Mouse (Mus musculus) embryonic facial prominence, embryonic 13.5 days (tissue): ENCODE data around the gene Zfp628. TPM values are rescaled to one million over a fixed set of nuclear protein-coding genes. Genes with fewer than 3 reads are reported as not detected.
A peak's percentile ranks its signal among the peaks of the same experiment; 100 is the strongest.
"Not testable (repeated sequence)": the region's sequence is repeated elsewhere in the genome, so short reads cannot be mapped to it uniquely, and the experiment has no call there.

ENCODE experiments used
- ATAC-seq: fragments of 200-750 bp; cut with Nextera tagmentation; 2 replicates; pipeline ENCODE4 v1.8.0; 2017; ENCODE audit warnings: low read depth; ENCODE audit not compliant: insufficient number of reproducible peaks, insufficient read depth, low FRiP score, low TSS enrichment
- H3K27ac ChIP-seq: fragments of 300-500 bp; sonication (generic); 2 replicates; pipeline ENCODE4 v1.5.1; 2015; ENCODE audit warnings: moderate library complexity, mild to moderate bottlenecking, inconsistent platforms
- H3K27me3 ChIP-seq: fragments of 300-500 bp; sonication (generic); 2 replicates; pipeline ENCODE4 v1.6.1; 2015; ENCODE audit warnings: mild to moderate bottlenecking, inconsistent platforms
- H3K36me3 ChIP-seq: fragments of 300-500 bp; sonication (generic); 2 replicates; pipeline ENCODE4 v1.6.1; 2015; ENCODE audit warnings: mild to moderate bottlenecking, inconsistent platforms
- H3K4me1 ChIP-seq: fragments of 300-500 bp; sonication (generic); 2 replicates; pipeline ENCODE4 v1.6.1; 2015; ENCODE audit warnings: inconsistent platforms
- H3K4me2 ChIP-seq: fragments of 300-500 bp; sonication (generic); 2 replicates; pipeline ENCODE4 v1.6.1; 2015; ENCODE audit warnings: moderate library complexity, mild to moderate bottlenecking, inconsistent platforms
- H3K4me3 ChIP-seq: fragments of 300-500 bp; sonication (generic); 2 replicates; pipeline ENCODE4 v1.5.1; 2015; ENCODE audit warnings: mild to moderate bottlenecking, inconsistent platforms
- H3K9ac ChIP-seq: fragments of 300-500 bp; sonication (generic); 2 replicates; pipeline ENCODE4 v1.6.1; 2015; ENCODE audit warnings: mild to moderate bottlenecking, inconsistent platforms
- H3K9me3 ChIP-seq: fragments of 300-500 bp; sonication (generic); 2 replicates; pipeline ENCODE4 v1.6.1; 2016; ENCODE audit warnings: inconsistent platforms
- WGBS: fragments of 180-500 bp; shearing (Covaris S2); methylation state at CpG from one replicate; pipeline ENCODE4 v1.1.7; 2015; ENCODE audit warnings: mixed read lengths; 5-methylcytosine and 5-hydroxymethylcytosine counted together
- polyA plus RNA-seq: library from polyadenylated mRNA; unstranded; fragments of >200 nt; fragmentation: Nextera tagmentation; extraction: Ambion mirVana; gene quantifications from 2 replicates; pipeline ENCODE4 v1.2.1, GENCODE M21; 2015

Gene Zfp628
- 4.3 and 4.8 TPM in 2 replicates for polyA plus RNA-seq

- WGBS: under 1% methylated on average over 56 of the region's 56 CpGs
- peak; percentile 82 for ATAC-seq
- H3K36me3 ChIP-seq: peaks cover 30% of the 10 kb centered on the region
These were observed at the start of gene Zfp628 for GRCm38 (mm10) chr7:4915007-4915665. TSS of gene Zfp628 (plus strand) at chr7:4915217.

GRCm38 (mm10) chr7:4865579-4866493 is 49.2 kb upstream of the Zfp628 start:
- peak overlapping the region; percentile 61 for H3K4me3 ChIP-seq
- H3K9me3 ChIP-seq: no peaks in the 10 kb centered on the region
- no peaks in the 10 kb centered on the region for H3K27me3 ChIP-seq
- 4% methylated on average over 40 of the region's 40 CpGs for WGBS
- peaks cover 22% of the 10 kb centered on the region for H3K4me1 ChIP-seq
- H3K27ac ChIP-seq: peak overlapping the region; percentile 69
- peak overlapping the region; percentile 67 for H3K4me2 ChIP-seq
- H3K36me3 ChIP-seq: no peaks in the 10 kb centered on the region
- peak overlapping the region; percentile 81 for H3K9ac ChIP-seq
- peak; percentile 100 for ATAC-seq

More at GRCm38 (mm10) chr7:4915007-4915665, at the start of gene Zfp628:
- peak within 1 kb of the TSS; percentile 99 for H3K27ac ChIP-seq
- peak within 1 kb of the TSS; percentile 68 for H3K4me2 ChIP-seq
- H3K27me3 ChIP-seq: no peaks in the 10 kb centered on the region
- H3K9ac ChIP-seq: peak within 1 kb of the TSS; percentile 87
- peak within 1 kb of the TSS; percentile 63 for H3K4me3 ChIP-seq
- peaks cover 18% of the 10 kb centered on the region for H3K4me1 ChIP-seq
- no peaks in the 10 kb centered on the region for H3K9me3 ChIP-seq

DNA sequence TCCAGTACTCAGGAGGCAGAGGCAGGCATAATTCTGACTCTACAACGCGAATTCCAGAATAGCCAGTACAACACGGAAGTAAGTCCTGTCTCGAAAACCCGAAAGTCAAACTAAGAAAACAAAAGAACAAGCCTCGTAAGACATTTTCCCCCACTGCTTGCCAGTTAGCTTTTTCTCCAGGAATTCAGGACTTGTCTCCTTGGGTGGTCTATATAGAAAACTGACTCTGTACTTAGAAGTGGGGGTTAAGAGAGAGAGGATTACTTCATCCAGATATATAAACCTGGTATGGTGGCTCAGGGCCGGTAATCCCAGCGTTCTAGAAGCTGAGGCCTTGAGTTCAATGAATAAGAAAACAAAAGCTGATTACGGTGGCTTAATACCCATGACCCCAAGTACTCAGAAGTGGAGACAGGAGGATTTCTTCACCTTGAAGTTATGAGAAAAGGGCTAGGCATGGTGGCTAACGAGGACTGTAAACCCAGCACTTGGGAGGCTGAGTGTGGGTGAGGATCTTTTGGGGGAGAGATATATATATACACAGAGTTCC is 48.3 kb upstream of the Zfp628 start:
- 37% methylated on average over 10 of the region's 10 CpGs for WGBS
- peak overlapping the region; percentile 81 for H3K9ac ChIP-seq
- 0 out of 2 replicates have a peak overlapping the region, but pooled peaks have one; percentile 69 for H3K27ac ChIP-seq

GRCm38 (mm10) chr7:4870133-4870532 is 44.9 kb upstream of the Zfp628 start, which contains the start of gene Isoc2b:
TSS of gene Isoc2b (minus strand) at chr7:4870258.
- Histone ChIP-seq H3K4me1 (peaks cover 10% of the 10 kb centered on the region), H3K4me3 (no peak within 1 kb of the TSS), H3K27ac (no peak within 1 kb of the TSS), H3K9ac (no peak within 1 kb of the TSS), H3K9me3 (no peaks in the 10 kb centered on the region), H3K4me2 (no peak within 1 kb of the TSS), H3K27me3 (no peaks in the 10 kb centered on the region), H3K36me3 (no peaks in the 10 kb centered on the region)
- 53% methylated on average over 6 of the region's 6 CpGs for WGBS
- ATAC-seq: no peak

More for the DNA sequence above, 48.3 kb upstream of the Zfp628 start:
- peak overlapping the region; percentile 67 for H3K4me2 ChIP-seq
- no peaks in the 10 kb centered on the region for H3K9me3 ChIP-seq
- H3K27me3 ChIP-seq: no peaks in the 10 kb centered on the region
- no peak for ATAC-seq
- H3K4me3 ChIP-seq: peak overlapping the region; percentile 61
- H3K36me3 ChIP-seq: no peaks in the 10 kb centered on the region
- H3K4me1 ChIP-seq: peaks cover 22% of the 10 kb centered on the region

DNA sequence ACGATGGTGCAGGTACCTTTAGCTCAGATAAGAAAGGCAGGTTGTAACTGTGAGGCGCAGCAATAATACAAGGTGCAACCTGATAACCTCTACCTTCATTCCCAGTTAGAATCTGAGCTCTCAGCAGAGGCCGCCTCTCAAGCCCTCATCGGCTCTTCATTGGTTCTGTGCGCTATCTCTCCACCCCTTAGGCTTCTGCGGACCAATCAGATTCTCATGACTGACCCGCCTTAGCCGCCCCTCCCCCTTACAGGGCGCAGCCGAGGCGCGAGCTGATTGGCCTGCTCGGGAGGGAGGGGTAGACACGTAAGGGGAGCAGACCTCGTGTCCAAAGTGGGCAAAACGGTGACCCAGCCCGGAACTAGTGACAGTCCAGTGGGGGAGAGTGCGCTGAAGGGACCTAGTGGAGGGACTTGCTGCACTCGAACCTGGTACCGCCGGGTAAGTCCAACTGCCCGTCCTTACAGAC is 38.2 kb upstream of the Zfp628 start, which contains the start of gene Isoc2a:
Gene Isoc2a (plus strand): TSS at position 401 of the 469 bp plus-strand sequence.
- no peak within 1 kb of the TSS for H3K27ac ChIP-seq
- peak within 1 kb of the TSS; percentile 75 for H3K9ac ChIP-seq
- H3K4me3 ChIP-seq: peak within 1 kb of the TSS; percentile 59
- H3K36me3 ChIP-seq: no peaks in the 10 kb centered on the region
- H3K4me1 ChIP-seq: peaks cover 13% of the 10 kb centered on the region
- ATAC-seq: peak; percentile 98
- H3K27me3 ChIP-seq: no peaks in the 10 kb centered on the region
- WGBS: under 1% methylated on average over 22 of the region's 22 CpGs
- H3K4me2 ChIP-seq: peak within 1 kb of the TSS; percentile 85
- no peaks in the 10 kb centered on the region for H3K9me3 ChIP-seq

GRCm38 (mm10) chr7:4877226-4877625 is 37.8 kb upstream of the Zfp628 start:
- peak overlapping the region; percentile 75 for H3K9ac ChIP-seq
- no peaks in the 10 kb centered on the region for H3K27me3 ChIP-seq
- 0 out of 2 replicates have a peak, but pooled peaks have one; percentile 15 for ATAC-seq
- peak overlapping the region; percentile 85 for H3K4me2 ChIP-seq
- H3K9me3 ChIP-seq: no peaks in the 10 kb centered on the region
- WGBS: 6% methylated on average over 11 of the region's 11 CpGs
- no peak overlapping the region for H3K27ac ChIP-seq
- peaks cover 13% of the 10 kb centered on the region for H3K4me1 ChIP-seq
- H3K4me3 ChIP-seq: peak overlapping the region; percentile 59
- no peaks in the 10 kb centered on the region for H3K36me3 ChIP-seq

GRCm38 (mm10) chr7:4878186-4878585 is 36.8 kb upstream of the Zfp628 start:
- Histone ChIP-seq H3K4me2 (peak overlapping the region; percentile 85), H3K9me3 (no peaks in the 10 kb centered on the region), H3K36me3 (no peaks in the 10 kb centered on the region), H3K9ac (no peak overlapping the region), H3K4me3 (no peak overlapping the region), H3K27ac (no peak overlapping the region), H3K4me1 (peaks cover 13% of the 10 kb centered on the region), H3K27me3 (no peaks in the 10 kb centered on the region)
- no peak for ATAC-seq

DNA sequence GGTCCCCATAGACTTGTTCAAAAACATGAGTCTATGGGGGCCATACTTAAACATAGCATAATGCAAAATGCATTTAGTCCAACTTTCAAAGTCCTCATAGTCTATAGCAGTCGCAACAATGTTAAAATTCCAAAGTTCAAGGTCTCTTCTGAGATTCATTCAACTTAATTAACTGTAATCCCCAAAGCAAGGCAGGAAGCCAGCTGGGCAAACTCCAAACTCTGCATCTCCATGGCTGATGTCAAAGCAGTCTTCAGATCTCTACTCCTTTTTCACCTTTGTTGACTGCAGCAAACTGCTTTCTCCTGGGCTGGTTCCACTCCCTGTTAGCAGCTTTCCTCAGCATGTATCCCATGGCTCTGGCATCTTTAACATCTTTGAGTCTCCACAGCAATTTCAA is 36.0 kb upstream of the Zfp628 start:
- not testable (repeated sequence) for H3K4me3 ChIP-seq, H3K27ac ChIP-seq, H3K36me3 ChIP-seq, H3K4me2 ChIP-seq, H3K9me3 ChIP-seq, H3K27me3 ChIP-seq, ATAC-seq, H3K9ac ChIP-seq
- H3K4me1 ChIP-seq: peaks cover 13% of the 10 kb centered on the region
- 82% methylated on average over 1 of the region's 1 CpGs for WGBS

GRCm38 (mm10) chr7:4886680-4887079 is 28.3 kb upstream of the Zfp628 start:
- 70% methylated on average over 4 of the region's 4 CpGs for WGBS
- no peak for ATAC-seq

GRCm38 (mm10) chr7:4895186-4895585 is 19.8 kb upstream of the Zfp628 start:
- Histone ChIP-seq H3K9ac (no peak overlapping the region), H3K27ac (no peak overlapping the region), H3K4me2 (no peak overlapping the region), H3K4me3 (no peak overlapping the region), H3K9me3 (no peaks in the 10 kb centered on the region), H3K4me1 (peaks cover 8% of the 10 kb centered on the region), H3K36me3 (no peaks in the 10 kb centered on the region), H3K27me3 (peaks cover 21% of the 10 kb centered on the region)
- ATAC-seq: no peak
- WGBS: 68% methylated on average over 11 of the region's 11 CpGs

More at GRCm38 (mm10) chr7:4886680-4887079, 28.3 kb upstream of the Zfp628 start:
- Histone ChIP-seq H3K36me3 (no peaks in the 10 kb centered on the region), H3K4me2 (no peak overlapping the region), H3K4me1 (no peaks in the 10 kb centered on the region), H3K9ac (no peak overlapping the region), H3K27ac (no peak overlapping the region), H3K9me3 (no peaks in the 10 kb centered on the region), H3K27me3 (no peaks in the 10 kb centered on the region), H3K4me3 (no peak overlapping the region)
